Mouse (Mus musculus) granulocyte monocyte progenitor cell, adult 5-6 weeks (primary cell): ENCODE data around the gene 4930453N24Rik. TPM values are rescaled to one million over a fixed set of nuclear protein-coding genes. Genes with fewer than 3 reads are reported as not detected.
A peak's percentile ranks its signal among the peaks of the same experiment; 100 is the strongest.

Experiments
- ATAC-seq: replicated peaks from 2 replicates; pipeline ENCODE4 v1.8.0; 2016; ENCODE audit warnings: mild to moderate bottlenecking, moderate TSS enrichment, inconsistent platforms; ENCODE audit not compliant: poor library complexity, severe bottlenecking
- total RNA-seq, 2 experiments: library from RNA; stranded (forward) in 1 of 2; stranded (reverse) in 1 of 2; fragments of 200-712, 200-1000 nt in 1 of 2; fragments of >200 nt in 1 of 2; fragmentation: Nextera tagmentation in 1 of 2; gene quantifications; 2 replicates each; pipeline ENCODE4 v1.2.3; 2014 to 2017

4930453N24Rik gene
- total RNA-seq, 2 experiments from 2014 or later = 21.5 to 26.0 TPM

GRCm38 (mm10) chr16:64723273-64724057 is 47.5 kb downstream of the 4930453N24Rik start:
- peak; percentile 70 for ATAC-seq

- no peak for ATAC-seq
These were observed 49.4 kb downstream of the 4930453N24Rik start for GRCm38 (mm10) chr16:64721542-64721941.

GRCm38 (mm10) chr16:64719096-64719495 is 51.9 kb downstream of the 4930453N24Rik start:
- ATAC-seq = no peak

- no peak for ATAC-seq
These were observed 53.1 kb downstream of the 4930453N24Rik start for GRCm38 (mm10) chr16:64717814-64718213.

- no peak for ATAC-seq
These were observed 59.1 kb downstream of the 4930453N24Rik start for GRCm38 (mm10) chr16:64711816-64712215.

Other genes starting within 250 kb of the 4930453N24Rik start
- gene Csnka2ip, start 168.8 kb downstream of the 4930453N24Rik start, total RNA-seq (2014; fragmentation: Nextera tagmentation) = not detected in 2 replicates
- gene Csnka2ip, start 168.8 kb downstream of the 4930453N24Rik start, total RNA-seq (2017) = not detected in 2 replicates
- gene Zfp654, start 80.5 kb upstream of the 4930453N24Rik start, total RNA-seq (2014; fragmentation: Nextera tagmentation) = 11.4 and 13.0 TPM in 2 replicates
- gene Zfp654, start 80.5 kb upstream of the 4930453N24Rik start, total RNA-seq (2017) = 14.8 and 16.6 TPM in 2 replicates
- gene Cggbp1, start 80.8 kb upstream of the 4930453N24Rik start, total RNA-seq (2014; fragmentation: Nextera tagmentation) = 92.2 and 92.9 TPM in 2 replicates
- 80.2 and 99.7 TPM in 2 replicates for gene Cggbp1, start 80.8 kb upstream of the 4930453N24Rik start, total RNA-seq (2017)